Mouse (Mus musculus) lung, postnatal 4 days (tissue): Measurements from ENCODE around the gene Fpr2.
"Not testable (repeated sequence)": the region's sequence is repeated elsewhere in the genome, so short reads cannot be mapped to it uniquely, and the experiment has no call there.

ENCODE experiments used
- DNase-seq, 2 experiments: peaks; one replicate each; pipeline ENCODE4 v3.0.0; 2021

Gene Fpr2

GRCm38 (mm10) chr17:17887774-17888248 lies at the start of gene Fpr2, which contains the start of gene Fpr3:
Gene Fpr2, plus strand, starts transcription at chr17:17887824.
Gene Fpr3, plus strand, starts transcription at chr17:17887852.
- DNase-seq: no peak

- peak; percentile 96 to 98 for DNase-seq
Measured at GRCm38 (mm10) chr17:17837919-17838701, 49.5 kb upstream of the Fpr2 start.

GRCm38 (mm10) chr17:17839276-17839675 lies 48.3 kb upstream of the Fpr2 start:
- DNase-seq: no peak

- DNase-seq: no peak
Measured at GRCm38 (mm10) chr17:17840796-17841195, 46.8 kb upstream of the Fpr2 start.

- no peak for DNase-seq
Measured at GRCm38 (mm10) chr17:17843534-17844261, 43.9 kb upstream of the Fpr2 start.

GRCm38 (mm10) chr17:17844606-17845005 lies 43.0 kb upstream of the Fpr2 start:
- DNase-seq: not testable (repeated sequence)

GRCm38 (mm10) chr17:17845187-17846027 lies 42.2 kb upstream of the Fpr2 start:
- peak in 1 of 2 experiments; percentile 43 for DNase-seq

- DNase-seq: no peak
Measured at GRCm38 (mm10) chr17:17848988-17849387, 38.6 kb upstream of the Fpr2 start.

GRCm38 (mm10) chr17:17849906-17850712 lies 37.5 kb upstream of the Fpr2 start:
- DNase-seq: no peak

- no peak for DNase-seq
Measured at GRCm38 (mm10) chr17:17855064-17855838, 32.4 kb upstream of the Fpr2 start, which contains the start of gene Has1. Gene Has1, minus strand, starts transcription at chr17:17855205.

GRCm38 (mm10) chr17:17856612-17857011 lies 31.0 kb upstream of the Fpr2 start:
- DNase-seq: no peak

GRCm38 (mm10) chr17:17857446-17857845 lies 30.2 kb upstream of the Fpr2 start:
- DNase-seq: no peak

- no peak for DNase-seq
Measured at GRCm38 (mm10) chr17:17860110-17860509, 27.5 kb upstream of the Fpr2 start.

GRCm38 (mm10) chr17:17862360-17862759 lies 25.3 kb upstream of the Fpr2 start:
- peak; percentile 13 to 52 for DNase-seq

GRCm38 (mm10) chr17:17865168-17865567 lies 22.5 kb upstream of the Fpr2 start:
- DNase-seq: peak in 1 of 2 experiments; percentile 24

- no peak for DNase-seq
Measured at GRCm38 (mm10) chr17:17866801-17867469, 20.7 kb upstream of the Fpr2 start.

GRCm38 (mm10) chr17:17870892-17871550 lies 16.6 kb upstream of the Fpr2 start:
- no peak for DNase-seq

GRCm38 (mm10) chr17:17871697-17872096 lies 15.9 kb upstream of the Fpr2 start:
- DNase-seq: no peak

GRCm38 (mm10) chr17:17879347-17879746 lies 8.3 kb upstream of the Fpr2 start:
- no peak for DNase-seq

- no peak for DNase-seq
Measured at GRCm38 (mm10) chr17:17882672-17883071, 5.0 kb upstream of the Fpr2 start.
